Mouse (Mus musculus) embryonic facial prominence, embryonic 11.5 days (tissue): ENCODE results near the gene Rab5if. TPM values are rescaled to one million over a fixed set of nuclear protein-coding genes. Genes with fewer than 3 reads are reported as not detected.
A peak's percentile ranks its signal among the peaks of the same experiment; 100 is the strongest.
"Not testable (repeated sequence)": the region's sequence is repeated elsewhere in the genome, so short reads cannot be mapped to it uniquely, and the experiment has no call there.

Experiments used
- ATAC-seq: fragments of 200-750 bp; cut with Nextera tagmentation; replicated peaks from 2 replicates; pipeline ENCODE4 v1.8.0; 2017; ENCODE audit warnings: low read depth; ENCODE audit not compliant: insufficient number of reproducible peaks, low FRiP score, low TSS enrichment
- DNase-seq: peaks from one replicate; pipeline ENCODE4 v3.0.0-alpha.2; 2015; ENCODE audit warnings: low spot score
- H3K27ac ChIP-seq: fragments of 300-500 bp; sonication (generic); replicated peaks from 2 replicates; pipeline ENCODE4 v1.5.1; 2014; ENCODE audit warnings: mild to moderate bottlenecking, low read depth, low read length, control low read depth
- H3K27me3 ChIP-seq: fragments of 300-500 bp; sonication (generic); 2 replicates; pipeline ENCODE4 v1.6.1; 2014; ENCODE audit warnings: mild to moderate bottlenecking, low read length, moderate library complexity, mixed read lengths; ENCODE audit not compliant: control insufficient read depth, insufficient read depth
- H3K36me3 ChIP-seq: fragments of 300-500 bp; sonication (generic); replicated peaks from 2 replicates; pipeline ENCODE4 v1.6.1; 2014; ENCODE audit warnings: low read depth, mild to moderate bottlenecking, low read length, moderate library complexity, mixed read lengths; ENCODE audit not compliant: control insufficient read depth, insufficient read depth
- H3K4me1 ChIP-seq: fragments of 300-500 bp; sonication (generic); 2 replicates; pipeline ENCODE4 v1.6.1; 2014; ENCODE audit warnings: low read length, mixed read lengths; ENCODE audit not compliant: control insufficient read depth, insufficient read depth
- H3K4me2 ChIP-seq: fragments of 300-500 bp; sonication (generic); 2 replicates; pipeline ENCODE4 v1.6.1; 2014; ENCODE audit warnings: low read depth, mild to moderate bottlenecking, control low read depth, low read length, moderate library complexity
- H3K4me3 ChIP-seq: fragments of 300-500 bp; sonication (generic); 2 replicates; pipeline ENCODE4 v1.5.1; 2014; ENCODE audit warnings: low read depth, low read length, control low read depth
- H3K9ac ChIP-seq: fragments of 300-500 bp; sonication (generic); replicated peaks from 2 replicates; pipeline ENCODE4 v1.6.1; 2014; ENCODE audit warnings: mild to moderate bottlenecking, control low read depth, low read length
- H3K9me3 ChIP-seq: fragments of 300-500 bp; sonication (generic); replicated peaks from 2 replicates; pipeline ENCODE4 v1.6.1; 2016; ENCODE audit warnings: mild to moderate bottlenecking, low read length, inconsistent platforms, mixed read lengths; ENCODE audit not compliant: control insufficient read depth
- WGBS: fragments of 180-500 bp; shearing (Covaris S2); extraction: QIAGEN DNeasy Blood & Tissue Kit; methylation state at CpG from one replicate; pipeline ENCODE4 v1.1.7; 2014; 5-methylcytosine and 5-hydroxymethylcytosine counted together
- polyA plus RNA-seq: library from polyadenylated mRNA; unstranded; fragments of >200 nt; fragmentation: Nextera tagmentation; extraction: Ambion mirVana; gene quantifications from 2 replicates; pipeline ENCODE4 v1.2.1, GENCODE M21; 2014

The Rab5if gene
- polyA plus RNA-seq, 1 experiment from 2014 or later = 217 TPM

- ATAC-seq (no peak), DNase-seq (no peak)
- no peak overlapping the region for H3K4me2 ChIP-seq
- no peaks in the 10 kb centered on the region for H3K9me3 ChIP-seq
- H3K4me3 ChIP-seq = no peak overlapping the region
- H3K27me3 ChIP-seq = no peaks in the 10 kb centered on the region
- no peak overlapping the region for H3K9ac ChIP-seq
- 64% methylated on average over 6 of the region's 6 CpGs for WGBS
- peaks cover 14% of the 10 kb centered on the region for H3K36me3 ChIP-seq
- peaks cover 5% of the 10 kb centered on the region for H3K4me1 ChIP-seq
- H3K27ac ChIP-seq = no peak overlapping the region
These were observed 15.3 kb upstream of the Rab5if start for GRCm38 (mm10) chr2:156847653-156848052.

GRCm38 (mm10) chr2:156848526-156849182, 14.3 kb upstream of the Rab5if start:
- WGBS = 87% methylated on average over 6 of the region's 6 CpGs
- Histone ChIP-seq H3K4me3 (no peak overlapping the region), H3K4me1 (peaks cover 5% of the 10 kb centered on the region), H3K36me3 (peaks cover 14% of the 10 kb centered on the region), H3K9me3 (no peaks in the 10 kb centered on the region), H3K27me3 (no peaks in the 10 kb centered on the region), H3K27ac (no peak overlapping the region), H3K9ac (no peak overlapping the region), H3K4me2 (no peak overlapping the region)
- ATAC-seq (no peak), DNase-seq (no peak)

- ATAC-seq (no peak), DNase-seq (no peak)
- Histone ChIP-seq H3K4me2 (no peak overlapping the region), H3K4me1 (no peaks in the 10 kb centered on the region; the same call in 1 of the 2 replicates), H3K9me3 (no peaks in the 10 kb centered on the region), H3K36me3 (peaks cover 14% of the 10 kb centered on the region), H3K4me3 (no peak overlapping the region), H3K9ac (no peak overlapping the region), H3K27me3 (no peaks in the 10 kb centered on the region), H3K27ac (no peak overlapping the region)
- whole genome bisulfite sequencing = 92% methylated on average over 5 of the region's 5 CpGs
These were observed 12.4 kb upstream of the Rab5if start for GRCm38 (mm10) chr2:156850505-156850904.

- 89% methylated on average over 8 of the region's 13 CpGs for WGBS
- H3K9ac ChIP-seq, H3K9me3 ChIP-seq, DNase-seq, ATAC-seq, H3K4me1 ChIP-seq, H3K27me3 ChIP-seq, H3K4me2 ChIP-seq, H3K27ac ChIP-seq, H3K4me3 ChIP-seq: not testable (repeated sequence)
- peaks cover 11% of the 10 kb centered on the region for H3K36me3 ChIP-seq
These were observed 9.3 kb upstream of the Rab5if start for GRCm38 (mm10) chr2:156853584-156853983.

GRCm38 (mm10) chr2:156853999-156854771, 8.7 kb upstream of the Rab5if start:
- H3K4me3 ChIP-seq, H3K4me2 ChIP-seq, H3K9ac ChIP-seq, H3K27ac ChIP-seq, H3K4me1 ChIP-seq, H3K27me3 ChIP-seq, ATAC-seq, H3K9me3 ChIP-seq: not testable (repeated sequence)
- 54% methylated on average over 13 of the region's 13 CpGs for WGBS
- H3K36me3 ChIP-seq = peaks cover 11% of the 10 kb centered on the region
- DNase-seq = peak; percentile 59

GRCm38 (mm10) chr2:156856311-156856710, 6.6 kb upstream of the Rab5if start:
- 87% methylated on average over 1 of the region's 1 CpGs for WGBS

DNA sequence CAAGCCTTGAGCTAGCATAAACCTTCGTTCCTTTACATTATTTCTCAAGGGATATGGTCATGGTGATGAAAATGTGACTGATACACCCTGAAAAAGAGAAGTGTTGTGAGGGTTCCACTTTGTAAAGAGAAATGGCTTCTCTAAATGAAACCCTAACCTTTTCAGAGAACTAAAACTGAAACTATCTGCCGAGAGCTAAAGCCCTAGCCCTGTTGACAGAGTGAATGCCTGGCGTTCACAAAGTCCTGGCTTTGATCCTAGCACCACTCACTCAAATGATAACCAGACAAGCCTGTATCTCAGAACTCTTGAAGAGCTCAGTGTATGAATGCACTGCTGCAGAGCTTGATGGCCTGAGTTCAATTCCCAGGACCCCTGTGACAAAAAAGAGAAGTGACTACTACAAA, 5.5 kb upstream of the Rab5if start:
- ATAC-seq (no peak), DNase-seq (no peak)
- Histone ChIP-seq H3K4me2 (no peak overlapping the region), H3K9me3 (no peaks in the 10 kb centered on the region), H3K9ac (no peak overlapping the region), H3K4me3 (no peak overlapping the region), H3K27ac (no peak overlapping the region), H3K4me1 (no peaks in the 10 kb centered on the region), H3K36me3 (no peaks in the 10 kb centered on the region; the same call in 1 of the 2 replicates), H3K27me3 (no peaks in the 10 kb centered on the region)
- 84% methylated on average over 3 of the region's 3 CpGs for WGBS

More at GRCm38 (mm10) chr2:156856311-156856710, 6.6 kb upstream of the Rab5if start:
- H3K4me2 ChIP-seq = no peak overlapping the region
- ATAC-seq (no peak), DNase-seq (no peak)
- no peaks in the 10 kb centered on the region for H3K4me1 ChIP-seq
- H3K27me3 ChIP-seq = no peaks in the 10 kb centered on the region
- H3K36me3 ChIP-seq = peaks cover 3% of the 10 kb centered on the region; the same call in 1 of the 2 replicates
- H3K4me3 ChIP-seq = no peak overlapping the region; the same call in 1 of the 2 replicates
- no peak overlapping the region for H3K9ac ChIP-seq
- H3K9me3 ChIP-seq = no peaks in the 10 kb centered on the region
- no peak overlapping the region for H3K27ac ChIP-seq

GRCm38 (mm10) chr2:156857835-156858234, 5.1 kb upstream of the Rab5if start, which contains the start of gene 4930518I15Rik:
Gene 4930518I15Rik (minus strand): TSS chr2:156857946.
- H3K4me2 ChIP-seq = no peak within 1 kb of the TSS
- no peak for DNase-seq

More at GRCm38 (mm10) chr2:156857835-156858234, 5.1 kb upstream of the Rab5if start, which contains the start of gene 4930518I15Rik:
- Histone ChIP-seq H3K9ac (no peak within 1 kb of the TSS), H3K36me3 (no peaks in the 10 kb centered on the region; the same call in 1 of the 2 replicates), H3K4me3 (no peak within 1 kb of the TSS), H3K4me1 (no peaks in the 10 kb centered on the region), H3K27ac (no peak within 1 kb of the TSS), H3K27me3 (no peaks in the 10 kb centered on the region), H3K9me3 (no peaks in the 10 kb centered on the region)
- WGBS = 86% methylated on average over 2 of the region's 2 CpGs
- no peak for ATAC-seq
